In the genomic region with DNA sequence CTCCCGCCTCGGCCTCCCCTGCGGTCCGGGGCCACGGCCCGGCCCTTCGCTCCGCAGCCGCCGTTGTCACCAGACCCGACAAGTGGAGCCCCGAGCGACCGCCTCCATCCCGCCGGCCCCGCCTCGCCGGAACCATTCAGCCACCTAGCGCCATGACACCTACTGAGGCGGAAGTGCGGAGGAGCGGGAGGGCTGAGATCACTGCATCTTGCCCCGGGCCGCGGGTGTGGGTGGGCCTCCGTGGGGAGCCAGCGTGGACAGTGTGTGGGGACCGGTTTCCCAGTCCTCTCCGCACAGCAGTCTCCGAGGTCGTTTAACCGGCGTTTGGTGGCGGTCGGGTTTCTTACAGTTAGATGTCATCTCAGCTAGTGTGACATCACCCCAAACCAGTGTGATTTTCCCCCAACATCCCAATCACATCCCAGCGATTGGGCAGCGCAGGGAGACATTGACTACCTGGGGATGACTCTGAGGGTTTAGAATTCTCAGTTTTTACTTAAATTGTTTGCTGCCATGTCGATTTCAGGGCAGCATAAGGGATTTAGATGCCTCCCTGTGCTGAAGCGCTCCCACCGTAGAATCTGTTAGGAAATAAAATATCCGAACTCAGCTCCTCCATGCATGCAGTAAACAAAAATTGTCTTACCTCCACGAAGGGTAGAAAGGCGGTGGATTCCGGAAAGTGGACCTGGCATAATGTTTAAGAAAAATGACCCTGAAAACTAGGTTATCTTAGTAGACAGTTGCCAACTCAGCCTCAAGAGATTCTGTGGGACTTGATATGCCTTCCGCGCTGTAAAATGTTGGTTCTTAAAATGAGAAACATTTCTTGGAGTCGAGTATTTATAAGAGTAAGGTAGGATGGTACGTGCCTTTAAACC, we compare ENCODE assay signal across 8 mouse cellular contexts. TPM values are rescaled to one million over a fixed set of nuclear protein-coding genes. Genes with fewer than 3 reads are reported as not detected.
DNase-seq lines count a peak whose midpoint lies in the region; ATAC-seq and TF ChIP-seq lines count a peak whose summit lies in the region.

A gene (minus strand): TSS at position 334 of the 881 bp plus-strand sequence.

- no peaks in the 10 kb centered on the region for H3K36me3 ChIP-seq in E14TG2a.4 (ENCODE audit: insufficient read depth, low read length)
- H3K36me3 ChIP-seq in forebrain, embryonic 14.5 days (ENCODE audit: control insufficient read depth, insufficient read depth, low read length), result no peaks in the 10 kb centered on the region
- H3K36me3 ChIP-seq in neural tube, embryonic 15.5 days, result no peaks in the 10 kb centered on the region

- H3K4me1 ChIP-seq in E14TG2a.4 (replicated peaks; ENCODE audit: low read depth, low read length), result peaks cover 48% of the 10 kb centered on the region
- H3K4me1 ChIP-seq in forebrain, embryonic 14.5 days (ENCODE audit: control insufficient read depth, insufficient read depth, low read length), result peaks cover 17% of the 10 kb centered on the region
- H3K4me1 ChIP-seq in neural tube, embryonic 15.5 days, result peaks cover 32% of the 10 kb centered on the region

- H3K27me3 ChIP-seq in E14TG2a.4 (ENCODE audit: insufficient read depth, low read length), result peaks cover 13% of the 10 kb centered on the region
- no peaks in the 10 kb centered on the region for H3K27me3 ChIP-seq in forebrain, embryonic 14.5 days (replicated peaks; ENCODE audit: control insufficient read depth, insufficient read depth, low read length)
- no peaks in the 10 kb centered on the region for H3K27me3 ChIP-seq in neural tube, embryonic 15.5 days (replicated peaks)

- peak; percentile 97 for ATAC-seq in forebrain, embryonic 14.5 days
- ATAC-seq in neural tube, embryonic 15.5 days (ENCODE audit: low FRiP score), result peak; percentile 97

- peak within 1 kb of the TSS; percentile 87 for H3K4me2 ChIP-seq in forebrain, embryonic 14.5 days (ENCODE audit: low read length)
- peak within 1 kb of the TSS; percentile 84 for H3K4me2 ChIP-seq in neural tube, embryonic 15.5 days

- intact Hi-C loops in heart, postnatal 14 days (cut with DNase I), result loop anchor here (1.0 to 2.0 kb wide), 3 partner anchors 18 to 53 kb away; a partner anchor contains a TSS

- H3K4me3 ChIP-seq in E14TG2a.4 (replicated peaks; ENCODE audit: low read length), result peak within 1 kb of the TSS; percentile 92
- peak within 1 kb of the TSS; percentile 93 for H3K4me3 ChIP-seq in forebrain, embryonic 14.5 days (ENCODE audit: low read depth, low read length)
- peak within 1 kb of the TSS; percentile 95 for H3K4me3 ChIP-seq in neural tube, embryonic 15.5 days (replicated peaks)

- DNase-seq in c-Kit-positive CD71-positive TER-119-positive erythroid progenitor cells, embryonic 14.5 days (ENCODE audit: low spot score), result peak; percentile 88
- peak; percentile 95 for DNase-seq in forebrain, embryonic 14.5 days (ENCODE audit: low spot score)
- peak; percentile 93 to 94 for DNase-seq in heart, postnatal 14 days
- DNase-seq in layer of hippocampus, adult 11-12 months (ENCODE audit: low spot score), result peak; percentile 95
- peak; percentile 96 to 97 for DNase-seq in lung, adult 18-20 months
- peak; percentile 92 for DNase-seq in testis, postnatal 14 days (ENCODE audit: low spot score)

- 10% methylated on average over 43 of the region's 49 CpGs for WGBS in forebrain, embryonic 14.5 days
- WGBS in neural tube, embryonic 15.5 days, result 8% methylated on average over 49 of the region's 49 CpGs

- H3K27ac ChIP-seq in forebrain, embryonic 14.5 days (ENCODE audit: low read depth, low read length), result peak within 1 kb of the TSS; percentile 87
- H3K27ac ChIP-seq in neural tube, embryonic 15.5 days (replicated peaks), result peak within 1 kb of the TSS; percentile 95

- H3K9ac ChIP-seq in forebrain, embryonic 14.5 days (ENCODE audit: low read length), result peak within 1 kb of the TSS; percentile 96
- peak within 1 kb of the TSS; percentile 96 for H3K9ac ChIP-seq in neural tube, embryonic 15.5 days (replicated peaks)

- TF ChIP-seq CTCF in E14TG2a.4 (conservative IDR thresholded peaks at IDR 0.05; ENCODE audit: low read length), result no peak

- no peaks in the 10 kb centered on the region for H3K9me3 ChIP-seq in E14TG2a.4 (ENCODE audit: low read length)
- H3K9me3 ChIP-seq in forebrain, embryonic 14.5 days (replicated peaks; ENCODE audit: control insufficient read depth, low read length), result no peaks in the 10 kb centered on the region
- no peaks in the 10 kb centered on the region for H3K9me3 ChIP-seq in neural tube, embryonic 15.5 days (replicated peaks)

RNA-seq across cellular contexts. Expression of the gene that starts here (rescaled TPM):
- 15.5 and 16.2 TPM in 2 replicates for polyA plus RNA-seq in forebrain, embryonic 14.5 days (2014; fragmentation: Nextera tagmentation; extraction: Ambion mirVana)
- 100 to 1,000 TPM; 113 to 115 TPM for total RNA-seq in heart, postnatal 14 days (2021)
- polyA plus RNA-seq in neural tube, embryonic 15.5 days (2015; fragmentation: Nextera tagmentation; extraction: Ambion mirVana), result 8.6 and 10.2 TPM in 2 replicates

Comparison
In these comparisons a context has a peak if more than half of its experiments do, and no peak if none do; other contexts are left out.
1. Peak in every context shown above with its lines: DNase-seq, ATAC-seq, H3K4me3 ChIP-seq and H3K27ac ChIP-seq.